Mouse (Mus musculus): ENCODE measurements at regions not wholly inside any gene's neighbourhood (a gene's known extent, or its start where the extent isn't known, plus 50 kb on each side); places are given as distances from the start of the nearest gene placed in this dataset.

- no peak for ATAC-seq
Measured at GRCm38 (mm10) chr13:97443731-97444428, 203.0 kb downstream of the Enc1 start.

GRCm38 (mm10) chr13:97442806-97443205 lies 201.9 kb downstream of the Enc1 start:
- ATAC-seq = peak; percentile 20

DNA sequence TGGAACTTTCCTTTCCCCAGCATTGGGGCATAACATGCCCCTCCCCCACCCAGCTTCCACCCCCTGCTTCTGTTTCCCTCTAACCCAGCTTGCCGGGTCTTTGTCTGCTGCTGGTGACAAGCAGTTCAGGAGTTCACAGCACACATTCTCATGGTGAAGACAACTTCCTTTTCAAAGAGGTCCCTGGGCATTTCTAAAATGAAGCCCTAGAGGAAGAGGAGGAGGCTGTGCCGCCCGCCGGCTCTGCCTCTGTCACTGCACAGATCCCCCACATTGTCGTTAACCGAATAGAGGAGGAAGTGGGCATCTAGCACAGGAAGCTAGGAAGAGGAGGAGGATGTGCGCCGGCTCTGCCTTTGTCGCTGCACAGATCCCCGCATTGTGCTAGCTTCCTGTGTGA lies 201.4 kb downstream of the Enc1 start:
- ATAC-seq = peak; percentile 94

DNA sequence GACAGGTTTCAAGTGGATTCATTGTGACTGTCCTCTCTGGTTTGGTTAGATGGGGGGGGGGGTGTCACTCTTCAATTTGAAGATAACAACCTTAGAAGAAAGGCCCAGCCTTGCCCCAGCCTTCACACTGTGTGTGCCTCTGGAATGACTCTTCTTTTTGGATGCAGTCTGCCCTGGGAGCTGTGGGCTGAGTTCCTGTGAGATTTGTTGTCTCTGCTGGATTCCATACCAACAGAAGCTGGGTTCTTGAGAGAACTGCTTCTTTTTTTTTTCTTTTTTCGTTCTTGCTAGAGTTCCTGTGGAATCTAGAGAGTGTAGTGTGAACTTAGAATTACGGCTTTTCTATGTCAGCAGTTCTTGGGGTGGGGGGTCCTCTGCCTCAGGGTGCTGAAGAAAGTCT lies 200.9 kb downstream of the Enc1 start:
- no peak for ATAC-seq

- no peak for ATAC-seq
Measured at GRCm38 (mm10) chr13:97439216-97439979, 198.5 kb downstream of the Enc1 start.

DNA sequence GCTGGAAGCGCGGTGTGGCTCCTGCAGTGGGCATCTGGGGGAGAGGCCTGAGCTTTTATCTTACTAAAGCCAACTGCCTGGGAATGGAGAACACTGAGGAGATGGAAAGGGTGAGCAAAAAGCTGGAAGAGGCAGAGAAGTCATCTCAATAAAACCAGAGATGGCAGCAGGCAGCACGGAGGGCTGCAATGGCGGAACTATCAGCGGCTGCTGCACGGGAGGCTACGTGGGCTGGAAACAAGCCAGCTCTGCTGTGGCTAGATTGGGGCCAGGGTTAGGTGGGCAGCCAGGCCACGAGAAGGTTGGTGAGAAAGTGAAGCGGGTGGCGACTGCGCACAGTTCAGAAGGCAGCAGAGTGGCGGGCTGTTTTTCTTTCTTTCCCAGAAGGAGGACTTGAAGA lies 197.8 kb downstream of the Enc1 start:
- no peak for ATAC-seq

- no peak for ATAC-seq
Measured at GRCm38 (mm10) chr13:97438277-97438676, 197.4 kb downstream of the Enc1 start.

DNA sequence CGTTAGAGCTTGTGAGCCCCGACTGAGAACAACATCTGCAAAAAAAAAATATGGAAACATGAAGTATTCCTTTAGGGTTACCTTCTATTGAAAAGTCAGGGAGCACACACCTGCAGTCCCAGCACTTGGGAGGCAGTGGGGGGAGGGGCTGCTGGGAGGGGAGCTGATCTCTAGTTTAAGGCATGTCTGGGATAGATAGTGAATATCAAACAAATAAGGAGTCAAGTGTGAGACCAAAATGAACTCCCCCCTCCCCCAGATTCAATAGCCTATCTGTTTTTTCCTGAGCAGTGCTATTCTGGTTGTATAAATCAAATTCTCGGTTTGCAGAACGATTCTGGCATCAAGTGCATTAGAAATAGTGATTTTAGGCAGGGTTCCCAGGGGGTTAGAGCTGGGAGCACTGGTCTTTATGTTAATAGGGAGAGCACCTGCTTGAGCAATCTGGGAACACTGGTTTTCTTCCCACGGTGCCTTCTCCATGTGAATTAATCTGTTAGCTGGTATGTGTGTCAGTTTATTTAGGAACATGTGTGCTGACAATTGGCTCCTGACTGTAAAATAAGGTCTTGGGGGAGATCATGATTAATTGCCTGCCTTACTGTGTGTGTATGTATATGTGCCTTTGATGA lies 195.9 kb downstream of the Enc1 start:
- no peak for ATAC-seq

DNA sequence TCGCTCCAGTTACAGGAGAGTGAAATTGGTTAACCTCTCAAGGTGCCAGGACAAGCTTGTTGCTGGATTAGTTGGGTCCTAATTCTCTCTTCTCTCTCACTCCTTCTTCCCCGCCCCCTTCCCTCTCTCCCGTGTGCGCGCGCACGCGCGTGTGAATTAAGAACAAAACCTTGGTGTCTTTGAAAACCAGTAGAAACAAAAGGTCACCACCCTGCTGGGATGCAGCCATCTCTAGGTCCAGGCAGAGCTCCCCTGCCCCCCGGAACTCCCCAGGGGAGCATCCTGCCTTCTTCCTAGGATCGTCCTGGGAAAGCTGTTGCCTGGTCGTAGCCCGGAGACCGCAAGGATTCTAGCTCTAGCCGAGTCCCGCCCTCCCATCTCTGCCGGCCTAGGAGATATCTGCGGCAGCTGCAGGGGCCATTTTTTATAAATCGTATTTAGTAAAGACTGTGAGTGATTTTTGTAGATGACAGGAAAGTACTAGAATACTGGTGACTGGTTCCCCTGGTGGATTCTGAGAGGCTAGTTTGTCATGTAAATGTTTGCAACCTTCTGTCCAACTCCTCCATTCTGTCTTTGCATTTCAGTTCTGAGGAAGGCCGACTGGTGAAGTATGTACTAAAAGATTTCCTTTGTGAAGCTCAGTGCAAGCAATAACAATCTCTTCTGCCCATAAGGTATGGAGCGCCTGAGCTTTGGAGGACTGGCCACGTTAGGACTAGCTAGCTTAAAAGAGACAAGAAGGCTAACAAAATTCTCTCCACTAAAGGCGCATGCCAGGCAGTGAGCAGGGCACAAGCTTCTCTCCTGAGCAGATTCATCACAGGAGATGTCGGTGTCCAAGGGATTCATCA lies 195.2 kb downstream of the Enc1 start:
- peak; percentile 55 for ATAC-seq

DNA sequence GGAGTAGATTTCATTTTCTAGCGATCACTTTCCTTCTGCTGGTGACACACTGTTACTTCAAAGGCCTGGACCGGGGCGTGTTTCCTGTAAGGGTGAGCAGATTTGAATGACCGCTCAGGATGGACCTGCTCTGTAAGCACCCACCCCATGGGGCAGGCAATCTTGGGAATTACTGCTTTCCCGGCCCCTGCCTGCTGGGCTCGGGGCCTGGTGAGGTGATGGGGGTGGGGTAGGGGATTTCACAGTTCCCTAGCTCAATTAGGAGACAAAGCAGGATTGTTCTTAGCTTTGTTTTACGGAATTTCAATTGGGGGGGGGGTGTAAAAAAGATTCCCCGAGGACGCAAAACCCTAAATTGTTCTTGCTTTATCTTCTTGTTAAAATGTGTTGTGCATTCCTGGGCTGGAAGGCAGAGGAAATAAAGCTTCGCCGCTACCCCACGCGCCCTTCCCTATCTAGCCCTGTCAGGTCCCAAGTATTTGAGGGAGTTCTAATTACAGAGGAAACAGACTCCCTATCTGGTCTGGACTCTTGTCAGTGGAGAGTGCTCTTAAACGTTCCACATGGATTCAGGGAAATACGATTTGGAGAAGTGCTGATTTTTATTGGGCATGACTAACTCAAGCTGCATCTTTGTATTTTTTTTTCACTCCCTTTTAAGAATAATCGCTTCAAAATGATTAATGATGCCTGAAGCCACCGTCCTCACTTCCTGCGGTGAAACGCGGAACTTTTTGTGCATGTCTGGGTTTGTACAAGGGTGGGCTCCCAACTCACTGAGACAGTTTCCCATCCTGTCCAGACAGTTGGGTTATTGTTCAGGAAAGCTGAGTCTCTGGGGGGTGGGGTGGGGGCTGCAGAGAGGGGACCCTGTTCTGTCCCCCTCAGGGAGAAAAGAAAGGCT lies 194.3 kb downstream of the Enc1 start:
- no peak for ATAC-seq

DNA sequence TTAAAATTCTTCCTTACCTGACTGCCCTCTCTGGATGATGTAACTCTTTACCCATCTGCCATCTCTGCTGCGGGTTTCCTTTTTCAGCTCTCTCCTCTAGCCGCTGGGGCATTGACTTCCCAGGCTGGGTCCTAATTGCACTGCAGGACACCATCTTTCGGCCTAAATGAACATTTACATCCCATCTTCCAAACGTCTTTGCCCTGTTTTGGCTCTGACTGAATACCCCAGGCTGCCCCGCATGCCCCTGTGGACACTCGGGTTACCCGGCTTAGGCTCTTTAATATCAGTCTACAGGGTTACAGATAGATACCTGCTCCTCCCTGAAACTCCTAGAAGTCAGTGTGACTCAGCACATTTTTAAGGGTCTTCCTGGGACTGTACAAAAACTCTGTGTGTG lies 193.3 kb downstream of the Enc1 start:
- no peak for ATAC-seq

- ATAC-seq = no peak
Measured at GRCm38 (mm10) chr13:97432627-97433026, 191.7 kb downstream of the Enc1 start.

DNA sequence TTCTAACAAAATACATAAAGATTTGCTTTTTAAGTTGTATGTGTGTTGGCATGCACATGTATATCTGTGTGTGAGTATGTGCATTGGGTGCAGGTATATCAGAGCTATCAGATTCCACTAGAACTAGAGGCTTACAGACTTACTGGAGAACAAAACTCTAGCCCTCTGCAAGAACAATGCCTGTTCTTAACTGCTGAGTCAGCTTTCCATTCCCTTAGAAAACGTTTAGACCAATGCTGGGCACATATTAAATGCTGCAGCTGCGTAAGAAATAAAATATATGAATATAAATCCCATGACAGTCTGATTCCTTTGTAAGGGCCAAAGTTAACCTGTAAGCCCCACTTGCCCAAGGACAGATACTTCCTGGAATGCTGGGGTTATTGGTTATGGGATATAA lies 190.0 kb downstream of the Enc1 start:
- no peak for ATAC-seq

DNA sequence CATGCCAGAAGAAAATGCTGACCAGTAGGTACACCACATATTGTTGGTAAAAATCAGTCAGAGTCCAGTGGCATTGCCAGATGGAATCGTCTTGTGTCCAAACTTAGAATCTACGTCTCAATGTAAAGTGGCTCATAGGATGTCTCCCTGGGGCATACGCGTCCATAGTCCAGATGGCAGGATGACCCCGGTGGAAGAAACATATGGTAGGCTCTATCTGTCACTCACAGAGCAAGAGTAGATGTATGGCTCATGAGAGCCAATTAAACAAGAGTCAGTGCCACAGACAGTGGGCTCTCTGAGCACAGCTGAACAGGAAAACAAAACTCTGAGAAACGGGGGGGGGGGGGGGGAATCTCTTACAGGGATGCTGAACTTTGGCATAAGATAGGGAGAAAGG lies 187.3 kb downstream of the Enc1 start:
- ATAC-seq = no peak

DNA sequence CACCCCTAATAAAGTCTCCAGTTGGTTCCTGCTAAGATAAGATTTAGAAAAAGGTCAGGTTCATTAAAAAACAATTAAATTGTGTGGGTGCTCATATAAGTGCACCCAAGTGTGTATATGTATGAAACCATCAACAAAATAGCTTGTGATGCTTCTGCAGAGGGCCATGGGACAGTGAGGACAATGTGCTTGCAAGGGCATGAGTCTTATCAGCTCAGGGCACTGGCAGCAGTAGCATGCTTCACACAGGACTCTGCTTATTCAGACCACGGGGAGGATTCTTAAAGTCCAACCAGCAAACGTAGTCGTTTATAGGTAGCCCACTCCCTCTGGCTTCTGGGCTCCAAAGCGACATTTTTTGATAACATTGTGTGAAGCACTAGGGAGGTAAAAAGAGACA lies 186.6 kb downstream of the Enc1 start:
- no peak for ATAC-seq

DNA sequence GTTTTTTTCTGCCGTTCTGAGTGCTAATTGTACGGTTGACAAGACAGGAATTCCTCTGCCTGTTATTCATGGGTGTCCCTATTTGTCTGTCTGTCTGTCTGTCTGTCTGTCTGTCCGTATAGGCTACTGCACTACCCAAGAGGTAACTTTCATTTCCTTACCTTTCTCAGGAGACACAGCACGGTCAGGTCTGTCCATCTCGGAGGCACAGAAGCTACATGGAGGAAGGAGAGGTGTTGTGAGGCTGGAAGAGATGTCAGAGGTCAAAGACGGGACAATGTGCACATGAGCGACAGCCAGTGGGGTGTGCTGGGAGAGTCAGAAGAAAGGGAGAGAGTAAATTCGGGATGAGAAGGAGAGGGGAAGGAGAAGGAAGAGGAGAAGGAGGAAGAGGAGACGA lies 184.8 kb downstream of the Enc1 start:
- no peak for ATAC-seq

GRCm38 (mm10) chr13:97423911-97424310 lies 183.0 kb downstream of the Enc1 start:
- no peak for ATAC-seq

GRCm38 (mm10) chr13:97423298-97423817 lies 182.5 kb downstream of the Enc1 start:
- ATAC-seq = no peak

GRCm38 (mm10) chr13:97422897-97423296 lies 182.0 kb downstream of the Enc1 start:
- no peak for ATAC-seq

DNA sequence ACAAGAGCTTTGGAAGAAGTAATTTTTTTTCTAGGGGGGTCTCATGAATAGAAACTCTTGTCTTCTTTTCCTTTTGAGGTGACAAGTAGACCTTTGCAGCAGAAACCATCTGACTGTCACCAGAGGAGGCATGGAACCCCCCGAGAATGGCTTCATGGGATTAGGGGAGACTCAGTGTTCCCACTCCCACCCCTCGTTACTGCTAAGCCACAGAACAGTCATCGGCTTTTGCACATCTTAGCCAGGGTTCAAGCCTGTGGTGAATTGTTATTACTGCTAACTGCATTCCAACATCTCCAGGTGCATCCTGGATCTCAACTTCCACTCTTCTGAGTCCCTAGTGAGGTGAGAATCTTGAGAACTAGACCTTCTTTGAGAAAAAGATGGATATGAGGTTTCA lies 180.9 kb downstream of the Enc1 start:
- ATAC-seq = no peak

GRCm38 (mm10) chr13:97420773-97421172 lies 179.9 kb downstream of the Enc1 start:
- no peak for ATAC-seq

- no peak for ATAC-seq
Measured at GRCm38 (mm10) chr13:97419100-97419499, 178.2 kb downstream of the Enc1 start.

Measured in inflammation-experienced regulatory T-cells, adult 6 months (primary cell).